21 mouse cellular contexts compared by ENCODE assay signal in the genomic region with DNA sequence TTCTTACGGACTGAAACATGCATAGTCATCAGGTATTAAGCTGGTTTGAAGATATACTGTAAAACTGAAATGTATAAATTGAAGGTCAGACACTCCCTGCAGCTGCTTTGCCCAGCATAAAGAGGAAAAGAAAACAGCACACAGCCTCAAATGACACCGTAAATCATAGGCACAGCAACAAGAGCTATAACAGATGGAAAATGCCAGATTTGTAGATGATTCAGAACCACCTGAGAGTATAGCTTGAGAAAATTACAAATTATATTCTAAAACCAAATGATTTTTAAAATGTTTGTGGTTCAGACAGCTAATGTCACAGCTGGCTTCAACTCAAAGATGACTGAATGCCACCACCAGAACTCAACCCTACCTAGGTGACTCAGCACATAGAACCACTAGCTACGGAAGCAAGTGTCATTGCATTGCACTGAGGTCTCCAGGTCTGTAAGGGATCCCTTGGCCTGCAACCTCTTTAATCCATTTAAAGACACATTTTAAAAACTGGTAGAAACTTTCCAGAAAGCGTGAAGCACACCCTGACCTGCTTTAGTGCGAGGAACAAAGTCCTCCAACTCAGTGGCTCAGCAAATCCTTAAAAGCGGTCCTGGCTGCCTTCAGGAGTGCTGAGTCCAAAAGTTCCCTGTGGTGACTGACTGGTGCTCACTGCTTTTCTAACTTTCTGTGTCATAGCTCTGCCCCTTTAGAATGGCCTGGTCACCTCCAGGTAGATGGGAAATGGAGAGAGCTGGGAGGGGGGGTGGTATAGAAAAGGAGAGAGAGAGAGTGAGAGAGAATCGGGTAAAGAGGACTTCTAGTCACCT.
A peak's percentile ranks its signal among the peaks of the same experiment; 100 is the strongest.
DNase-seq lines count a peak whose midpoint lies in the region; ATAC-seq and TF ChIP-seq lines count a peak whose summit lies in the region.
"Had no signal": no experiment of that assay in that cellular context is flagged by ENCODE, and none has a peak within 500 bp of the region (broad histone marks: within the 10 kb centered on the region; RNA-seq: fewer than 3 reads in every experiment).

No protein-coding gene starts in this region.

- H3K4me1 ChIP-seq in embryonic fibroblast, embryonic 13.5 days (ENCODE audit: control insufficient read depth, insufficient read depth, low read length) = peaks cover 26% of the 10 kb centered on the region
- no peaks in the 10 kb centered on the region for H3K4me1 ChIP-seq in kidney, postnatal 0 days (replicated peaks; ENCODE audit: insufficient read depth, low read length)
- no peaks in the 10 kb centered on the region for H3K4me1 ChIP-seq in forebrain, embryonic 11.5 days (replicated peaks; ENCODE audit: control insufficient read depth, insufficient read depth, low read length)
- H3K4me1 ChIP-seq in forebrain, embryonic 13.5 days = no peaks in the 10 kb centered on the region
- H3K4me1 ChIP-seq: hindbrain, embryonic 13.5 days; intestine, embryonic 15.5 days had no signal

- TF ChIP-seq POLR2A in embryonic fibroblast, embryonic 13.5 days (IDR thresholded peaks at IDR 0.05; ENCODE audit: low read depth, low read length) = no peak

- H3K4me2 ChIP-seq in kidney, postnatal 0 days (ENCODE audit: low read length) = no peak overlapping the region
- H3K4me2 ChIP-seq in forebrain, embryonic 11.5 days (ENCODE audit: low read depth, low read length, severe bottlenecking) = no peak overlapping the region
- no peak overlapping the region for H3K4me2 ChIP-seq in forebrain, embryonic 13.5 days
- H3K4me2 ChIP-seq: hindbrain, embryonic 13.5 days; intestine, embryonic 15.5 days; neural tube, embryonic 13.5 days had no signal

- H3K36me3 ChIP-seq in kidney, postnatal 0 days (ENCODE audit: insufficient read depth, low read length) = no peaks in the 10 kb centered on the region
- no peaks in the 10 kb centered on the region for H3K36me3 ChIP-seq in forebrain, embryonic 11.5 days (ENCODE audit: control insufficient read depth, insufficient read depth, low read length)
- H3K36me3 ChIP-seq in forebrain, embryonic 13.5 days (ENCODE audit: poor library complexity, severe bottlenecking) = no peaks in the 10 kb centered on the region
- H3K36me3 ChIP-seq: hindbrain, embryonic 13.5 days; intestine, embryonic 15.5 days; neural tube, embryonic 13.5 days had no signal

- WGBS in kidney, postnatal 0 days = 80% methylated on average over 7 of the region's 7 CpGs
- WGBS in forebrain, embryonic 11.5 days = 93% methylated on average over 7 of the region's 7 CpGs
- WGBS in forebrain, embryonic 13.5 days = 95% methylated on average over 7 of the region's 7 CpGs

- H3K4me3 ChIP-seq in embryonic fibroblast, embryonic 13.5 days (ENCODE audit: insufficient read depth, low read length) = no peak overlapping the region
- no peak overlapping the region for H3K4me3 ChIP-seq in kidney, postnatal 0 days (replicated peaks; ENCODE audit: low read depth, low read length)
- no peak overlapping the region for H3K4me3 ChIP-seq in forebrain, embryonic 11.5 days (ENCODE audit: low read depth, low read length)
- no peak overlapping the region for H3K4me3 ChIP-seq in forebrain, embryonic 13.5 days
- H3K4me3 ChIP-seq: erythroblast, embryonic 14.5 days; hindbrain, embryonic 13.5 days; intestine, embryonic 15.5 days; neural tube, embryonic 13.5 days had no signal

- DNase-seq in 3134 (ENCODE audit: extremely low read depth, insufficient read length, low spot score) = peak; percentile 53
- peak; percentile 72 for DNase-seq in 3T3-L1 (ENCODE audit: low read depth, low spot score)
- no peak for DNase-seq in kidney, postnatal 0 days (ENCODE audit: low spot score)
- no peak for DNase-seq in layer of hippocampus, adult 8-10 months (ENCODE audit: low spot score in 2 of 2)
- no peak for DNase-seq in forebrain, embryonic 11.5 days (ENCODE audit: low spot score)
- no peak for DNase-seq in right cerebral cortex, adult 18-20 months
- DNase-seq: cerebellum, adult 9-11 months; embryo, embryonic 11 days; forebrain, postnatal 0 days; gastrocnemius, postnatal 10 days; liver, postnatal 0 days; right cerebral cortex, postnatal 4 days; thymus, postnatal 4 days had no signal

- ATAC-seq in kidney, postnatal 0 days (replicated peaks; ENCODE audit: low FRiP score, low read depth) = peak; percentile 78
- no peak for ATAC-seq in forebrain, embryonic 11.5 days (replicated peaks; ENCODE audit: low FRiP score)
- ATAC-seq in forebrain, embryonic 13.5 days = no peak
- ATAC-seq: activated CD4-positive, CD25-positive, alpha-beta regulatory T cell, adult 4 months; forebrain, postnatal 0 days; intestine, embryonic 15.5 days; liver, postnatal 0 days had no signal

- no peak overlapping the region for H3K9ac ChIP-seq in kidney, postnatal 0 days (ENCODE audit: low read depth, low read length)
- H3K9ac ChIP-seq in forebrain, embryonic 11.5 days (ENCODE audit: low read length) = no peak overlapping the region
- H3K9ac ChIP-seq in forebrain, embryonic 13.5 days = no peak overlapping the region
- H3K9ac ChIP-seq: forebrain, postnatal 0 days; hindbrain, embryonic 13.5 days; intestine, embryonic 15.5 days; liver, postnatal 0 days; neural tube, embryonic 13.5 days had no signal

- H3K27me3 ChIP-seq in kidney, postnatal 0 days (ENCODE audit: insufficient read depth, low read length) = no peaks in the 10 kb centered on the region
- H3K27me3 ChIP-seq in forebrain, embryonic 11.5 days (ENCODE audit: control insufficient read depth, insufficient read depth, low read length) = no peaks in the 10 kb centered on the region
- no peaks in the 10 kb centered on the region for H3K27me3 ChIP-seq in forebrain, embryonic 13.5 days
- H3K27me3 ChIP-seq: CH12.LX; hindbrain, embryonic 13.5 days; intestine, embryonic 15.5 days; neural tube, embryonic 13.5 days had no signal

- no peak for TF ChIP-seq CTCF in embryonic fibroblast, embryonic 13.5 days (IDR thresholded peaks at IDR 0.05; ENCODE audit: borderline replicate concordance, insufficient read depth, low read length)
- no peak for TF ChIP-seq CTCF in kidney, postnatal 0 days (IDR thresholded peaks at IDR 0.05; ENCODE audit: low read depth)

- peak overlapping the region; percentile 97 for H3K27ac ChIP-seq in embryonic fibroblast, embryonic 13.5 days (ENCODE audit: insufficient read depth, low read length)
- H3K27ac ChIP-seq in kidney, postnatal 0 days = no peak overlapping the region
- H3K27ac ChIP-seq in forebrain, embryonic 11.5 days (ENCODE audit: low read depth, low read length) = no peak overlapping the region
- no peak overlapping the region for H3K27ac ChIP-seq in forebrain, embryonic 13.5 days
- H3K27ac ChIP-seq: hindbrain, embryonic 13.5 days; intestine, embryonic 15.5 days; neural tube, embryonic 13.5 days had no signal

- H3K9me3 ChIP-seq in kidney, postnatal 0 days (replicated peaks; ENCODE audit: low read length) = no peaks in the 10 kb centered on the region
- no peaks in the 10 kb centered on the region for H3K9me3 ChIP-seq in forebrain, embryonic 11.5 days (ENCODE audit: control insufficient read depth, low read length)
- H3K9me3 ChIP-seq in forebrain, embryonic 13.5 days (replicated peaks) = no peaks in the 10 kb centered on the region
- H3K9me3 ChIP-seq: hindbrain, embryonic 13.5 days; intestine, embryonic 15.5 days; neural tube, embryonic 13.5 days had no signal

Comparison
In these comparisons a context has a peak if more than half of its experiments do, and no peak if none do; other contexts are left out.
1. DNase-seq: peak in 3134 (single experiment) and 3T3-L1 (single experiment); none in kidney, postnatal 0 days (single experiment), layer of hippocampus, adult 8-10 months (0 of 2), forebrain, embryonic 11.5 days (single experiment) and right cerebral cortex, adult 18-20 months (single experiment).